Mouse (Mus musculus) neural tube, embryonic 11.5 days (tissue): ENCODE measurements at regions not wholly inside any gene's neighbourhood (a gene's known extent, or its start where the extent isn't known, plus 50 kb on each side); places are given as distances from the start of the nearest gene placed in this dataset.
"Not testable (repeated sequence)": the region's sequence is repeated elsewhere in the genome, so short reads cannot be mapped to it uniquely, and the experiment has no call there.

Experiments
- ATAC-seq: fragments of 200-750 bp; cut with Nextera tagmentation; 2 replicates; pipeline ENCODE4 v1.8.0; 2017; ENCODE audit warnings: moderate number of reproducible peaks, mild to moderate bottlenecking, moderate TSS enrichment, moderate library complexity; ENCODE audit not compliant: insufficient read depth, low FRiP score, low TSS enrichment
- DNase-seq: peaks from one replicate; pipeline ENCODE4 v3.0.0-alpha.2; 2015; ENCODE audit warnings: low spot score
- H3K27ac ChIP-seq: fragments of 300-500 bp; sonication (generic); 2 replicates; pipeline ENCODE4 v1.5.1; 2014; ENCODE audit warnings: low read depth, mild to moderate bottlenecking, low read length
- H3K27me3 ChIP-seq: fragments of 300-500 bp; sonication (generic); 2 replicates; pipeline ENCODE4 v1.6.1; 2014; ENCODE audit warnings: mild to moderate bottlenecking, low read length, mixed read lengths; ENCODE audit not compliant: control insufficient read depth, insufficient read depth
- H3K36me3 ChIP-seq: fragments of 300-500 bp; sonication (generic); 2 replicates; pipeline ENCODE4 v1.6.1; 2014; ENCODE audit warnings: mild to moderate bottlenecking, low read length, moderate library complexity, mixed read lengths; ENCODE audit not compliant: control insufficient read depth, insufficient read depth
- H3K4me1 ChIP-seq: fragments of 300-500 bp; sonication (generic); 2 replicates; pipeline ENCODE4 v1.6.1; 2014; ENCODE audit warnings: low read length, mixed read lengths; ENCODE audit not compliant: control insufficient read depth, insufficient read depth
- H3K4me2 ChIP-seq: fragments of 300-500 bp; sonication (generic); 2 replicates; pipeline ENCODE4 v1.6.1; 2014; ENCODE audit warnings: low read depth, mild to moderate bottlenecking, moderate library complexity
- H3K4me3 ChIP-seq: fragments of 300-500 bp; sonication (generic); 2 replicates; pipeline ENCODE4 v1.5.1; 2014; ENCODE audit warnings: low read depth, low read length
- H3K9ac ChIP-seq: fragments of 300-500 bp; sonication (generic); 2 replicates; pipeline ENCODE4 v1.6.1; 2014; ENCODE audit warnings: mild to moderate bottlenecking, low read length
- H3K9me3 ChIP-seq: fragments of 300-500 bp; sonication (generic); 2 replicates; pipeline ENCODE4 v1.6.1; 2016; ENCODE audit warnings: low read length; ENCODE audit not compliant: control insufficient read depth
- WGBS: fragments of 180-500 bp; shearing (Covaris S2); extraction: QIAGEN DNeasy Blood & Tissue Kit; methylation state at CpG from one replicate; pipeline ENCODE4 v1.1.7; 2014; 5-methylcytosine and 5-hydroxymethylcytosine counted together

GRCm38 (mm10) chr9:9311627-9312265, 72.8 kb upstream of the Arhgap42 start:
- H3K27me3 ChIP-seq, result no peaks in the 10 kb centered on the region
- 93% methylated on average over 1 of the region's 2 CpGs for WGBS
- no peak overlapping the region for H3K4me2 ChIP-seq
- no peak for ATAC-seq
- H3K4me3 ChIP-seq, result no peak overlapping the region
- H3K36me3 ChIP-seq, result no peaks in the 10 kb centered on the region
- H3K9ac ChIP-seq, result no peak overlapping the region
- no peaks in the 10 kb centered on the region for H3K9me3 ChIP-seq
- DNase-seq, result no peak
- no peaks in the 10 kb centered on the region for H3K4me1 ChIP-seq
- no peak overlapping the region for H3K27ac ChIP-seq

DNA sequence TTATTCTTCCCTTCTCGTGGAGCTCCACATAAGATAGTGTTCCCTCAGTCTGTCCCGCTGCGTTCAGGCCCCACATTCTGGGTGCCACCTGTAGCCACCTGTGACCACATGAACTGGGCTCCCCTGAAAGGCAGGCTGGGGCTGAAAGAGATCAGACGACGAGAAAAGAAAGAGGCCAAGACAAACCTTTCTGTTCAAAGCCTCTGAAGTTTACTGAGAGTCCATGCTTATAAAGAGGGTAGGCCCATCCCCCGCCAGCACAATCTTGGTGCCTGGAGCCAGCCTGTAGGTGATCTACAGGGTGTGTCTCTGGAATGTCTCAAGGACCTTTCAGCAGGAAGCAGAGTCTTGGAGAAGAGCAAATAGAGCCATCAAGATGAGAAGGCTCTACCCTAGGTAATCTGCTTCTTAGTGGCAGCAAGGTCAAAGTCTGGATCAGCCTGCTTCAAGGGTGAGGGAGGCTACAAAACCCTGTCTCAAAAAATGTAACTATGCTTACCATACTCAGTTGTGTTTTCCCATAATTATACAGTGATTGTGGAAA, 72.2 kb upstream of the Arhgap42 start:
- H3K9me3 ChIP-seq, DNase-seq, H3K36me3 ChIP-seq, H3K4me2 ChIP-seq, H3K4me1 ChIP-seq, H3K9ac ChIP-seq, H3K27me3 ChIP-seq, H3K4me3 ChIP-seq, ATAC-seq, H3K27ac ChIP-seq: not testable (repeated sequence)
- WGBS, result 83% methylated on average over 6 of the region's 6 CpGs

- no peak overlapping the region for H3K27ac ChIP-seq
- H3K9ac ChIP-seq, result no peak overlapping the region
- no peak overlapping the region for H3K4me3 ChIP-seq
- no peaks in the 10 kb centered on the region for H3K9me3 ChIP-seq
- 52% methylated on average over 3 of the region's 3 CpGs for WGBS
- H3K4me1 ChIP-seq, result no peaks in the 10 kb centered on the region
- ATAC-seq, result no peak
- H3K4me2 ChIP-seq, result no peak overlapping the region
- H3K27me3 ChIP-seq, result no peaks in the 10 kb centered on the region
- no peak for DNase-seq
- H3K36me3 ChIP-seq, result no peaks in the 10 kb centered on the region
Observed at GRCm38 (mm10) chr9:9290767-9291166, 51.9 kb upstream of the Arhgap42 start.

- no peak overlapping the region for H3K4me2 ChIP-seq
- no peak overlapping the region for H3K4me3 ChIP-seq
- H3K27me3 ChIP-seq, result no peaks in the 10 kb centered on the region
- no peaks in the 10 kb centered on the region for H3K9me3 ChIP-seq
- ATAC-seq (no peak), DNase-seq (no peak)
- no peak overlapping the region for H3K9ac ChIP-seq
- H3K36me3 ChIP-seq, result no peaks in the 10 kb centered on the region
- no peak overlapping the region for H3K27ac ChIP-seq
- 69% methylated on average over 6 of the region's 6 CpGs for WGBS
- no peaks in the 10 kb centered on the region for H3K4me1 ChIP-seq
Observed at GRCm38 (mm10) chr9:9289570-9289969, 50.7 kb upstream of the Arhgap42 start.
